Mouse (Mus musculus) macrophage (primary cell): Measurements from ENCODE around the gene Banf2. TPM values are rescaled to one million over a fixed set of nuclear protein-coding genes. Genes with fewer than 3 reads are reported as not detected.

ENCODE experiments used
- H3K27ac ChIP-seq: fragments of 350-480 bp; formaldehyde crosslinking; 2 replicates; pipeline ENCODE4 v1.9.0; 2021
- H3K36me3 ChIP-seq: fragments of 350-480 bp; formaldehyde crosslinking; 2 replicates; pipeline ENCODE4 v1.9.0; 2021; ENCODE audit errors: inconsistent target
- H3K4me3 ChIP-seq: fragments of 350-480 bp; formaldehyde crosslinking; 2 replicates; pipeline ENCODE4 v1.9.0; 2021; ENCODE audit errors: inconsistent target
- H3K79me2 ChIP-seq: fragments of 350-480 bp; formaldehyde crosslinking; 2 replicates; pipeline ENCODE4 v1.9.0; 2021; ENCODE audit errors: inconsistent target
- WGBS: methylation state at CpG from one replicate; pipeline ENCODE4 v1.1.7; 2026; ENCODE audit warnings: inconsistent platforms; ENCODE audit not compliant: missing documents; 5-methylcytosine and 5-hydroxymethylcytosine counted together
- polyA plus RNA-seq: library from polyadenylated mRNA; stranded (reverse); fragments of 250-400 nt; gene quantifications from 3 replicates; pipeline ENCODE4 v1.2.4, GENCODE M21; 2018; ENCODE audit warnings: inconsistent platforms

The Banf2 gene
- polyA plus RNA-seq, 1 experiment from 2014 or later, result not detected

- Histone ChIP-seq H3K36me3 (no peaks in the 10 kb centered on the region), H3K79me2 (no peaks in the 10 kb centered on the region), H3K4me3 (no peak overlapping the region), H3K27ac (no peak overlapping the region)
- 94% methylated on average over 8 of the region's 8 CpGs for WGBS
Observed at GRCm38 (mm10) chr2:144052410-144053065, 19.7 kb downstream of the Banf2 start.

- H3K27ac ChIP-seq, result no peak overlapping the region
- no peaks in the 10 kb centered on the region for H3K36me3 ChIP-seq
- H3K79me2 ChIP-seq, result no peaks in the 10 kb centered on the region
- 92% methylated on average over 2 of the region's 2 CpGs for WGBS
- H3K4me3 ChIP-seq, result no peak overlapping the region
Observed at GRCm38 (mm10) chr2:144057735-144058134, 24.9 kb downstream of the Banf2 start.

- 79% methylated on average over 2 of the region's 6 CpGs for WGBS
- no peaks in the 10 kb centered on the region for H3K36me3 ChIP-seq
- H3K27ac ChIP-seq, result no peak overlapping the region
- no peak overlapping the region for H3K4me3 ChIP-seq
- no peaks in the 10 kb centered on the region for H3K79me2 ChIP-seq
Observed at GRCm38 (mm10) chr2:144061701-144062100, 28.8 kb downstream of the Banf2 start.

- Histone ChIP-seq H3K36me3 (no peaks in the 10 kb centered on the region), H3K27ac (no peak overlapping the region), H3K4me3 (no peak overlapping the region), H3K79me2 (no peaks in the 10 kb centered on the region)
- 84% methylated on average over 2 of the region's 2 CpGs for WGBS
Observed at GRCm38 (mm10) chr2:144065499-144065898, 32.6 kb downstream of the Banf2 start.

- Histone ChIP-seq H3K4me3 (no peak overlapping the region), H3K36me3 (no peaks in the 10 kb centered on the region), H3K79me2 (no peaks in the 10 kb centered on the region), H3K27ac (no peak overlapping the region)
- WGBS, result 62% methylated on average over 4 of the region's 4 CpGs
Observed at GRCm38 (mm10) chr2:144069663-144070062, 36.8 kb downstream of the Banf2 start.

GRCm38 (mm10) chr2:144070479-144070878 is 37.6 kb downstream of the Banf2 start:
- no peaks in the 10 kb centered on the region for H3K36me3 ChIP-seq
- H3K4me3 ChIP-seq, result no peak overlapping the region
- H3K27ac ChIP-seq, result no peak overlapping the region
- WGBS, result 93% methylated on average over 7 of the region's 7 CpGs
- H3K79me2 ChIP-seq, result no peaks in the 10 kb centered on the region

GRCm38 (mm10) chr2:144072642-144073041 is 39.8 kb downstream of the Banf2 start:
- Histone ChIP-seq H3K79me2 (no peaks in the 10 kb centered on the region), H3K27ac (no peak overlapping the region), H3K36me3 (no peaks in the 10 kb centered on the region), H3K4me3 (no peak overlapping the region)
- WGBS, result 73% methylated on average over 7 of the region's 7 CpGs

GRCm38 (mm10) chr2:144074059-144074458 is 41.2 kb downstream of the Banf2 start:
- Histone ChIP-seq H3K27ac (no peak overlapping the region), H3K4me3 (no peak overlapping the region), H3K36me3 (no peaks in the 10 kb centered on the region), H3K79me2 (no peaks in the 10 kb centered on the region)
- WGBS, result 91% methylated on average over 5 of the region's 5 CpGs

GRCm38 (mm10) chr2:144076625-144077024 is 43.8 kb downstream of the Banf2 start:
- Histone ChIP-seq H3K36me3 (no peaks in the 10 kb centered on the region), H3K4me3 (no peak overlapping the region), H3K79me2 (no peaks in the 10 kb centered on the region), H3K27ac (no peak overlapping the region)
- 83% methylated on average over 2 of the region's 2 CpGs for WGBS

- H3K79me2 ChIP-seq, result no peaks in the 10 kb centered on the region
- WGBS, result 94% methylated on average over 3 of the region's 3 CpGs
- no peak overlapping the region for H3K4me3 ChIP-seq
- H3K27ac ChIP-seq, result no peak overlapping the region
- no peaks in the 10 kb centered on the region for H3K36me3 ChIP-seq
Observed at GRCm38 (mm10) chr2:144078897-144079296, 46.0 kb downstream of the Banf2 start.

- no peaks in the 10 kb centered on the region for H3K36me3 ChIP-seq
- 59% methylated on average over 18 of the region's 18 CpGs for WGBS
- no peaks in the 10 kb centered on the region for H3K79me2 ChIP-seq
- no peak overlapping the region for H3K4me3 ChIP-seq
- no peak overlapping the region for H3K27ac ChIP-seq
Observed at GRCm38 (mm10) chr2:144086183-144086847, 53.5 kb downstream of the Banf2 start.

- no peaks in the 10 kb centered on the region for H3K79me2 ChIP-seq
- no peak overlapping the region for H3K4me3 ChIP-seq
- 54% methylated on average over 9 of the region's 9 CpGs for WGBS
- no peaks in the 10 kb centered on the region for H3K36me3 ChIP-seq
- H3K27ac ChIP-seq, result no peak overlapping the region
Observed at GRCm38 (mm10) chr2:144087899-144088584, 55.2 kb downstream of the Banf2 start.

GRCm38 (mm10) chr2:144092767-144093166 is 59.9 kb downstream of the Banf2 start:
- H3K36me3 ChIP-seq, result no peaks in the 10 kb centered on the region
- H3K4me3 ChIP-seq, result no peak overlapping the region
- no peaks in the 10 kb centered on the region for H3K79me2 ChIP-seq
- 43% methylated on average over 4 of the region's 4 CpGs for WGBS
- no peak overlapping the region for H3K27ac ChIP-seq

GRCm38 (mm10) chr2:144094721-144095120 is 61.9 kb downstream of the Banf2 start:
- no peaks in the 10 kb centered on the region for H3K79me2 ChIP-seq
- H3K36me3 ChIP-seq, result no peaks in the 10 kb centered on the region
- H3K4me3 ChIP-seq, result no peak overlapping the region
- WGBS, result 89% methylated on average over 1 of the region's 1 CpGs
- H3K27ac ChIP-seq, result no peak overlapping the region

GRCm38 (mm10) chr2:144101463-144101961 is 68.7 kb downstream of the Banf2 start:
- no peaks in the 10 kb centered on the region for H3K79me2 ChIP-seq
- no peak overlapping the region for H3K27ac ChIP-seq
- H3K36me3 ChIP-seq, result no peaks in the 10 kb centered on the region
- H3K4me3 ChIP-seq, result no peak overlapping the region
- WGBS, result 93% methylated on average over 13 of the region's 13 CpGs
